Mouse (Mus musculus): ENCODE measurements at regions not wholly inside any gene's neighbourhood (a gene's known extent, or its start where the extent isn't known, plus 50 kb on each side); places are given as distances from the start of the nearest gene placed in this dataset.
A peak's percentile ranks its signal among the peaks of the same experiment; 100 is the strongest.

GRCm38 (mm10) chr11:19151026-19151425 is 132.2 kb upstream of the Meis1 start:
- TF ChIP-seq CTCF (IDR thresholded peaks at IDR 0.05; ENCODE audit: borderline replicate concordance, extremely low read depth, insufficient read depth, insufficient read length) = no peak
- no peak for TF ChIP-seq POLR2A (IDR thresholded peaks at IDR 0.05; ENCODE audit: borderline replicate concordance, extremely low read depth, insufficient read depth, insufficient read length, poor library complexity, severe bottlenecking)
- no peak for DNase-seq (ENCODE audit: low read depth)

GRCm38 (mm10) chr11:19153714-19154113 is 134.9 kb upstream of the Meis1 start:
- no peak for TF ChIP-seq CTCF (IDR thresholded peaks at IDR 0.05; ENCODE audit: borderline replicate concordance, extremely low read depth, insufficient read depth, insufficient read length)
- TF ChIP-seq POLR2A (IDR thresholded peaks at IDR 0.05; ENCODE audit: borderline replicate concordance, extremely low read depth, insufficient read depth, insufficient read length, poor library complexity, severe bottlenecking) = no peak
- DNase-seq (ENCODE audit: low read depth) = no peak

- no peak for DNase-seq (ENCODE audit: low read depth)
- no peak for TF ChIP-seq CTCF (IDR thresholded peaks at IDR 0.05; ENCODE audit: borderline replicate concordance, extremely low read depth, insufficient read depth, insufficient read length)
- TF ChIP-seq POLR2A (IDR thresholded peaks at IDR 0.05; ENCODE audit: borderline replicate concordance, extremely low read depth, insufficient read depth, insufficient read length, poor library complexity, severe bottlenecking) = no peak
Measured at GRCm38 (mm10) chr11:19154813-19155616, 136.2 kb upstream of the Meis1 start.

- DNase-seq (ENCODE audit: low read depth) = no peak
- TF ChIP-seq CTCF (IDR thresholded peaks at IDR 0.05; ENCODE audit: borderline replicate concordance, extremely low read depth, insufficient read depth, insufficient read length) (no peak), POLR2A (IDR thresholded peaks at IDR 0.05; ENCODE audit: borderline replicate concordance, extremely low read depth, insufficient read depth, insufficient read length, poor library complexity, severe bottlenecking) (no peak)
Measured at GRCm38 (mm10) chr11:19155617-19155983, 136.8 kb upstream of the Meis1 start.

GRCm38 (mm10) chr11:19160227-19160626 is 141.4 kb upstream of the Meis1 start:
- TF ChIP-seq CTCF (IDR thresholded peaks at IDR 0.05; ENCODE audit: borderline replicate concordance, extremely low read depth, insufficient read depth, insufficient read length) (no peak), POLR2A (IDR thresholded peaks at IDR 0.05; ENCODE audit: borderline replicate concordance, extremely low read depth, insufficient read depth, insufficient read length, poor library complexity, severe bottlenecking) (no peak)
- peak; percentile 67 for DNase-seq (ENCODE audit: low read depth)

- TF ChIP-seq POLR2A (IDR thresholded peaks at IDR 0.05; ENCODE audit: borderline replicate concordance, extremely low read depth, insufficient read depth, insufficient read length, poor library complexity, severe bottlenecking) (no peak), CTCF (IDR thresholded peaks at IDR 0.05; ENCODE audit: borderline replicate concordance, extremely low read depth, insufficient read depth, insufficient read length) (no peak)
- DNase-seq (ENCODE audit: low read depth) = no peak
Measured at GRCm38 (mm10) chr11:19160669-19161068, 141.9 kb upstream of the Meis1 start.

- DNase-seq (ENCODE audit: low read depth) = no peak
- TF ChIP-seq POLR2A (IDR thresholded peaks at IDR 0.05; ENCODE audit: borderline replicate concordance, extremely low read depth, insufficient read depth, insufficient read length, poor library complexity, severe bottlenecking) (no peak), CTCF (IDR thresholded peaks at IDR 0.05; ENCODE audit: borderline replicate concordance, extremely low read depth, insufficient read depth, insufficient read length) (no peak)
Measured at GRCm38 (mm10) chr11:19170938-19171337, 152.2 kb upstream of the Meis1 start.

GRCm38 (mm10) chr11:19174305-19175017 is 155.7 kb upstream of the Meis1 start:
- peak; percentile 14 for DNase-seq (ENCODE audit: low read depth)
- TF ChIP-seq POLR2A (IDR thresholded peaks at IDR 0.05; ENCODE audit: borderline replicate concordance, extremely low read depth, insufficient read depth, insufficient read length, poor library complexity, severe bottlenecking) (no peak), CTCF (IDR thresholded peaks at IDR 0.05; ENCODE audit: borderline replicate concordance, extremely low read depth, insufficient read depth, insufficient read length) (no peak)

- TF ChIP-seq POLR2A (IDR thresholded peaks at IDR 0.05; ENCODE audit: borderline replicate concordance, extremely low read depth, insufficient read depth, insufficient read length, poor library complexity, severe bottlenecking) = no peak
- TF ChIP-seq CTCF (IDR thresholded peaks at IDR 0.05; ENCODE audit: borderline replicate concordance, extremely low read depth, insufficient read depth, insufficient read length) = no peak
- no peak for DNase-seq (ENCODE audit: low read depth)
Measured at GRCm38 (mm10) chr11:19179290-19179689, 160.5 kb upstream of the Meis1 start.

- no peak for DNase-seq (ENCODE audit: low read depth)
- TF ChIP-seq CTCF (IDR thresholded peaks at IDR 0.05; ENCODE audit: borderline replicate concordance, extremely low read depth, insufficient read depth, insufficient read length) = no peak
- no peak for TF ChIP-seq POLR2A (IDR thresholded peaks at IDR 0.05; ENCODE audit: borderline replicate concordance, extremely low read depth, insufficient read depth, insufficient read length, poor library complexity, severe bottlenecking)
Measured at GRCm38 (mm10) chr11:19189778-19190177, 171.0 kb upstream of the Meis1 start.

- DNase-seq (ENCODE audit: low read depth) = no peak
- TF ChIP-seq POLR2A (IDR thresholded peaks at IDR 0.05; ENCODE audit: borderline replicate concordance, extremely low read depth, insufficient read depth, insufficient read length, poor library complexity, severe bottlenecking) (no peak), CTCF (IDR thresholded peaks at IDR 0.05; ENCODE audit: borderline replicate concordance, extremely low read depth, insufficient read depth, insufficient read length) (no peak)
Measured at GRCm38 (mm10) chr11:19194464-19194863, 175.7 kb upstream of the Meis1 start.

Data from brain, embryonic 14.5 days (tissue).